Mouse (Mus musculus) spleen, adult 2 months (tissue): ENCODE results near the gene Igf2bp2. TPM values are rescaled to one million over a fixed set of nuclear protein-coding genes. Genes with fewer than 3 reads are reported as not detected.

Source experiments
- DNase-seq, 2 experiments: peaks; one replicate each; pipeline versions ENCODE4 v3.0.0 to v3.0.0-alpha.2; 2012 to 2021; ENCODE audit warnings: low spot score in 2 of 2, low read depth in 1 of 2
- H3K27ac ChIP-seq: fragments of 200-500 bp; 2 replicates; pipeline ENCODE4 v1.5.1; 2012; ENCODE audit warnings: low read length, inconsistent platforms; ENCODE audit not compliant: insufficient read depth
- H3K27me3 ChIP-seq: fragments of 200-500 bp; 2 replicates; pipeline ENCODE4 v1.6.1; 2012; ENCODE audit warnings: mild to moderate bottlenecking, moderate library complexity, low read length, inconsistent platforms; ENCODE audit not compliant: control insufficient read depth, insufficient read depth
- H3K36me3 ChIP-seq: fragments of 200-500 bp; 2 replicates; pipeline ENCODE4 v1.6.1; 2012; ENCODE audit warnings: mild to moderate bottlenecking, low read length, inconsistent platforms; ENCODE audit not compliant: control insufficient read depth, insufficient read depth
- H3K4me1 ChIP-seq: fragments of 200-500 bp; 2 replicates; pipeline ENCODE4 v1.6.1; 2011; ENCODE audit warnings: inconsistent platforms; ENCODE audit not compliant: control insufficient read depth, insufficient read depth, insufficient read length
- H3K4me3 ChIP-seq: fragments of 200-500 bp; 2 replicates; pipeline ENCODE4 v1.5.1; 2011; ENCODE audit warnings: mild to moderate bottlenecking, inconsistent platforms; ENCODE audit not compliant: insufficient read depth, insufficient read length; ENCODE audit errors: extremely low read depth
- CTCF ChIP-seq: fragments of 200-500 bp; IDR thresholded peaks from 2 replicates; pipeline ENCODE4 v1.5.1; 2011; ENCODE audit warnings: mild to moderate bottlenecking, inconsistent platforms; ENCODE audit not compliant: insufficient read depth, insufficient read length, insufficient replicate concordance; ENCODE audit errors: extremely low read depth
- POLR2A ChIP-seq: fragments of 200-500 bp; IDR thresholded peaks from 2 replicates; pipeline ENCODE4 v1.6.1; 2011; ENCODE audit warnings: low read depth, low read length, inconsistent platforms
- WGBS: fragments of 180-500 bp; shearing (Covaris S2); methylation state at CpG from one replicate; pipeline ENCODE4 v1.1.7; 2018; 5-methylcytosine and 5-hydroxymethylcytosine counted together
- polyA plus RNA-seq: library from polyadenylated mRNA; depleted of rRNA; stranded (reverse); fragments of >200 nt; gene quantifications from 2 replicates; pipeline ENCODE4 v1.2.3, GENCODE M21; 2012

Igf2bp2 gene
- polyA plus RNA-seq, 1 experiment, result 0.28 TPM

DNA sequence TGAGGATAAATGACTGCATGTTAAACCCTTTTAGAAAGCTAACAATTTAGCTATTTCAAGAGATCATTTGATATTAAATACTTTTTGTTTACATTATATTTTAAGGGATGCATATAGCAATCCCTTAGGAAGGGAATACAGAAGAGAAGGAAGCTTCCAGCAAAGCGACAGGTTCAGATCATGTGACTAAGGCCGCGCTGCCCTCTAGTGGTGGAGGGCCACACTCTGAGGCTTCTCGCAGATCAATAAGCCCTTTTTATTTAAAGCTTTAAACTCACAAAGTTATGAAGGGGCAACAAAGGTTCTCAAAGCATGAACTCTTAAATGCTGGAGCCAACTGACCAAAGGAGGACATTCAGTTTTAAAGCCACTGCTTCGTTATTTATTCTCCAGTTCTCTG lies 39.4 kb downstream of the Igf2bp2 start:
- peak in 1 of 2 experiments; percentile 61 for DNase-seq
- H3K27me3 ChIP-seq, result no peaks in the 10 kb centered on the region
- H3K4me3 ChIP-seq, result no peak overlapping the region
- no peaks in the 10 kb centered on the region for H3K36me3 ChIP-seq
- TF ChIP-seq CTCF (peak; percentile 87; the same call in 1 of the 2 replicates), POLR2A (no peak)
- no peak overlapping the region for H3K27ac ChIP-seq
- WGBS, result 24% methylated on average over 5 of the region's 5 CpGs
- peaks cover 7% of the 10 kb centered on the region; the same call in 1 of the 2 replicates for H3K4me1 ChIP-seq

DNA sequence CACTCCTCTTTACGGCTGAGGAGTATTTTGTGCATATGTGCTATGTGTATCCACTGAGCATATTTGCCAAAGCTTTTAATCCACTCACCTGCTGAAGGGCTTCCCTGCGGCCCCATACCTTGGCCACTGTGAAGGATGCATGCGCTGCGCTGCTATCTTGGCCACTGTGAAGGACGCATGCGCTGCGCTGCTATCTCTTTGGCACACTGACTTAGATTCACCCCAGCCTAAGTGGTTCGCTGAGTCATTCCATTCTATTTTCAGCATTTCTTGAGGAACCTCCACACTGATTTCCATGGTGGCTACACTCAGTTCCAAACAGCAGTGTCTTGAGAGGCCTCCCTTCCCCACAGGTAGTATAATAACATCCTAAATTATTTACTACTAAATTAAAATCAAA lies 42.0 kb downstream of the Igf2bp2 start:
- Histone ChIP-seq H3K36me3 (no peaks in the 10 kb centered on the region), H3K4me3 (no peak overlapping the region), H3K27me3 (no peaks in the 10 kb centered on the region), H3K27ac (no peak overlapping the region), H3K4me1 (peaks cover 9% of the 10 kb centered on the region)
- no peak for DNase-seq
- 76% methylated on average over 8 of the region's 8 CpGs for WGBS
- TF ChIP-seq CTCF (no peak), POLR2A (no peak)

DNA sequence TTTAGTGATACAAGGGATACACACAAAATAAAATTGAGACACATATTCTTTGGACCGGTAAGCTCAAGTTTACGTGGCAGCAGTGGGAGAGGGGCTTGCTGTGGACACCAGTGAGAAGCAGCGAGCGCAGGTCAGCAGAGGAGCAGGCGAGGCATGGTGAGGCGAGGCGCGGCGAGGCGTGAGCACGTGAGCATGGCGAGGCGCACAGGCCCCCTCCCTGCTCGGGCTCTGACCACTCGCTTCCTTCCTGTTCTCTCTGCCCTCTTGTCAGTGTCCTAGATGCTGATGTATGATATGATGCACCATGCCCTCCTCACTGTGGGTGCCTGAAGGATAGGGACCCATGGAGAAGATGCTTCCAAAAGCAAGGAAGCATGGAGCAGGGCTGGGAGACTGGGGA lies 43.6 kb downstream of the Igf2bp2 start:
- H3K36me3 ChIP-seq, result no peaks in the 10 kb centered on the region
- peak; percentile 33 to 54 for DNase-seq
- H3K4me3 ChIP-seq, result peak overlapping the region; percentile 41; the same call in 1 of the 2 replicates
- peaks cover 9% of the 10 kb centered on the region for H3K4me1 ChIP-seq
- TF ChIP-seq CTCF, result no peak
- no peak for TF ChIP-seq POLR2A
- WGBS, result 12% methylated on average over 15 of the region's 15 CpGs
- H3K27me3 ChIP-seq, result no peaks in the 10 kb centered on the region
- peak overlapping the region; percentile 52 for H3K27ac ChIP-seq

DNA sequence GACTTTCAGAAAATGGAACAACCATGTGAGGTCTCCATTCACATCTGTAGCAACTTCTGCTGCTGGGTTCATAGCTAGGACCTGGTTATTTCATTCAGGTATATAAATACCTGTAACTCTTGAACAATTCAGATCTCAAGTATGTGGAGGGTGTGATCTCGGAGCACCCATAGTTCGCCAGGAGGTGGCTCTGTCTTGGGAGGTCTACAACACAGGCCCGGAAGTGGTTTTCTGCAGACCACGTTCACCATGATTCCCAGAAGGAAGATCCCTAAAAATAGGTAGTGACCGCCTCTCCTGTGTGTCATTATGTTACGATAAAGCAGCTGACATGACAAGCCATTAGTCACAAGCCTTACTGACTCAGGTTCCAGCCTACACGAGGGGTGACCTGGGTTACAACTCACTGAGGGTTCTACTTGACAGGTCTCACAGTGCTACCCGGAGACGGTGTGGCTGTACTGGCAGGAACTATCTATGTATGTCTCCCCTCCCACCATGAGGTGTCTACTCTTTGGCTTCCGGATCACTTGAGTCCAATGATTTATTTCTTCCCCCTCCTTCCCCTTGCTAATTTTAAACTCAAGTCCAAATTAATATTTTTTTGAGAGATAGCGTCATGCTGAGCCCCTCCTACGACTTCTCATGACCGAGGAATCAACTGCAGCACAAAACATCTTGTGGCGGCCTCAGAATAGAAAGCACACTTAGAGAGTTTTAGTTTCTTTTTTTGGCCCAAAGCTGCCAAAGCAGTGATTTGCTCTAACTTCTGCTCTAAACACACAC lies 44.2 kb downstream of the Igf2bp2 start:
- Histone ChIP-seq H3K27me3 (no peaks in the 10 kb centered on the region), H3K36me3 (no peaks in the 10 kb centered on the region), H3K27ac (peak overlapping the region; percentile 52), H3K4me3 (peak overlapping the region; percentile 41; the same call in 1 of the 2 replicates), H3K4me1 (peaks cover 9% of the 10 kb centered on the region)
- TF ChIP-seq CTCF, result no peak
- WGBS, result 17% methylated on average over 14 of the region's 14 CpGs
- DNase-seq, result peak in 1 of 2 experiments; percentile 17

DNA sequence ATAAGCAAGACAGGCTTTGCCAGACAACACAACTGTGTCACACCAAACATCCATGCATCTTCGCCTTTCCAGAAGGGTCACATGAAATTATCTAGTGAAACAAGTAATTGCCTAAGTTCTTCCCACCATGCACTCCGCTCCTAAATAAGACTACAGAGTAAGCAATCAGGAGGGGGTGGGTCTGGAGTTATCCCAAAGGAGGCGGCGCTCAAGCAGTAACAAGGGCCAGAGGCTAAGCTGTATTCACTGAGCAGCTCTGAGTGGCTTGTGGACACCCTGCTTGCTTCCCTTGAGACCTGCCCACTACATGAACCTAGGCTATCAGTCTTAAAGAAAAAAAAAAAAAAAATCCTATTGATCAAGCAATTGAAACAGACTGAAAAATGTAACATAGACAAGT lies 44.9 kb downstream of the Igf2bp2 start:
- WGBS, result 90% methylated on average over 4 of the region's 4 CpGs
- DNase-seq, result no peak
- no peak overlapping the region for H3K27ac ChIP-seq
- no peaks in the 10 kb centered on the region for H3K36me3 ChIP-seq
- no peak overlapping the region for H3K4me3 ChIP-seq
- H3K4me1 ChIP-seq, result peaks cover 9% of the 10 kb centered on the region
- H3K27me3 ChIP-seq, result no peaks in the 10 kb centered on the region
- TF ChIP-seq POLR2A (no peak), CTCF (no peak)

DNA sequence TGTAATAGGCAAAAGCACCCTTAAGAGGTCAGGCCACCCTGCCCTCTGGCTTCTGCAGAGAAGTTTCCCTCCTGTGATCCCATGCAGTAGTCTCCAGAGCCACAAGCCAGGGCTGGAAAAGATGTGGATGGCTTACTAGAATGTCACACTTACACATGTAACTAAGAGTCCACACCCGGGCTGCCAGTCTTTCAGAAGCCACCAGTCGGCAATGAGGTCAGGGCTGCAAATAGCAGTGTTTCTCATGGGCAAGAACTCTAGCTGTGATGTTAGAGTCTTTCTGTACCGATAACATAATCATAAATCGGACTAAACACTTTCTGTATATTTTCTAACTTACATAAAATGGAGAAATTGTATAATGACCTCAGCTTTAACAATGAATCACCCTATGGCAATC lies 46.4 kb downstream of the Igf2bp2 start:
- no peaks in the 10 kb centered on the region for H3K36me3 ChIP-seq
- no peak for DNase-seq

DNA sequence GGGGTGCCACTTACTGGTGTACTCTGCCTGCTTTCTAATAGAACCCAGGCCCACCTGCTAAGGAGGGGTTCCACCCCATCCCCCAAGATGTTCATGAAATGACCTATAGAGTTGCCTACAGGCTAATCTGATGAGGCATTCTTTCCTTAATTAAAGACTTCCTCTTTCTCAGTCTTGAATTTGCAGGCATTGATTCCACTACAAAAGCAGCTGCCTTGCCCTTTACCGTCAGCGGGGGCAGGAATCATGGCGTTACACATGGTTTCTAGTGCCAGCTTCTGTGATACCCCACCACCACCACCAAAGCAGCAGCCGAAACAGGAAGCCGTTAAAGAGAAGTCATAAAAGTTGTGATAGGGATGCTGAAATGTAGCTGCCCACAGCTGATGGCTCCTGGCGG lies 47.0 kb downstream of the Igf2bp2 start:
- Histone ChIP-seq H3K36me3 (no peaks in the 10 kb centered on the region), H3K27me3 (no peaks in the 10 kb centered on the region), H3K4me3 (no peak overlapping the region), H3K27ac (no peak overlapping the region), H3K4me1 (peaks cover 9% of the 10 kb centered on the region)
- no peak for DNase-seq
- 26% methylated on average over 6 of the region's 6 CpGs for WGBS
- TF ChIP-seq POLR2A (no peak), CTCF (no peak)

More for the DNA sequence above, 46.4 kb downstream of the Igf2bp2 start:
- no peaks in the 10 kb centered on the region for H3K27me3 ChIP-seq
- no peak for TF ChIP-seq CTCF
- TF ChIP-seq POLR2A, result no peak
- H3K4me1 ChIP-seq, result peaks cover 9% of the 10 kb centered on the region
- no peak overlapping the region for H3K27ac ChIP-seq
- 92% methylated on average over 4 of the region's 4 CpGs for WGBS
- no peak overlapping the region for H3K4me3 ChIP-seq
